Comparison of ENCODE assay signal across 8 mouse cellular contexts in genomic region chr5:142907048-142907802, GRCm38 (mm10). TPM values are rescaled to one million over a fixed set of nuclear protein-coding genes. Genes with fewer than 3 reads are reported as not detected.
DNase-seq lines count a peak whose midpoint lies in the region; ATAC-seq and TF ChIP-seq lines count a peak whose summit lies in the region.

No protein-coding gene starts in this region.

- H3K27me3 ChIP-seq in CH12.LX (replicated peaks), result no peaks in the 10 kb centered on the region
- H3K27me3 ChIP-seq in forebrain, embryonic 13.5 days, result no peaks in the 10 kb centered on the region

- peaks cover 41 to 68% of the 10 kb centered on the region in 2 experiments for H3K4me1 ChIP-seq in CH12.LX (ENCODE audit: control insufficient read depth in 1 of 2, insufficient read depth in 2 of 2)
- peaks cover 56% of the 10 kb centered on the region for H3K4me1 ChIP-seq in forebrain, embryonic 13.5 days
- H3K4me1 ChIP-seq in lung, adult 2 months (ENCODE audit: control insufficient read depth, insufficient read depth, low read length), result peaks cover 36% of the 10 kb centered on the region

- no peak for TF ChIP-seq POLR2A in CH12.LX (IDR thresholded peaks at IDR 0.05; ENCODE audit: low read depth, low read length)
- TF ChIP-seq POLR2A in lung, adult 2 months (IDR thresholded peaks at IDR 0.05; ENCODE audit: borderline replicate concordance, extremely low read depth, low read depth, low read length), result peak; percentile 2; the same call in 1 of the 2 replicates

- H3K36me3 ChIP-seq in CH12.LX (replicated peaks in 1 of 2; ENCODE audit: control insufficient read depth in 1 of 2, insufficient read depth in 1 of 2, low read length in 1 of 2), result peaks cover 29 to 34% of the 10 kb centered on the region in 2 experiments
- H3K36me3 ChIP-seq in forebrain, embryonic 13.5 days (ENCODE audit: poor library complexity, severe bottlenecking), result peaks cover 33% of the 10 kb centered on the region

- peaks cover 38% of the 10 kb centered on the region for H3K79me2 ChIP-seq in CH12.LX (replicated peaks; ENCODE audit: control insufficient read depth, extremely low read depth, insufficient read depth, poor library complexity, severe bottlenecking)

- no peak for TF ChIP-seq CTCF in CH12.LX (conservative IDR thresholded peaks at IDR 0.05 in 1 of 2, IDR thresholded peaks at IDR 0.05 in 1 of 2; ENCODE audit: low read depth in 2 of 2, low read length in 2 of 2)
- no peak for TF ChIP-seq CTCF in layer of hippocampus, adult 2 months (conservative IDR thresholded peaks at IDR 0.05)
- TF ChIP-seq CTCF in lung, adult 2 months (IDR thresholded peaks at IDR 0.05; ENCODE audit: insufficient read depth, low read length), result no peak

- H3K27ac ChIP-seq in CH12.LX (ENCODE audit: insufficient read depth, low read depth), result peak overlapping the region; percentile 96
- peak overlapping the region; percentile 100 for H3K27ac ChIP-seq in forebrain, embryonic 13.5 days
- H3K27ac ChIP-seq in layer of hippocampus, adult 2 months, result peak overlapping the region; percentile 100

- intact Hi-C loops in heart, postnatal 25 days (cut with DNase I), result loop anchor here (5.0 kb wide), 1 partner anchor 85 kb away; no protein-coding TSS in a partner anchor

- peak overlapping the region; percentile 83 for H3K9ac ChIP-seq in CH12.LX (ENCODE audit: insufficient read depth, low read depth)
- H3K9ac ChIP-seq in forebrain, embryonic 13.5 days, result peak overlapping the region; percentile 100

- peak overlapping the region; percentile 30 to 85 (median 61) for H3K4me3 ChIP-seq in CH12.LX (replicated peaks in 1 of 3; ENCODE audit: low read depth in 2 of 3, low read length in 2 of 3, poor library complexity in 1 of 3)
- H3K4me3 ChIP-seq in forebrain, embryonic 13.5 days, result peak overlapping the region; percentile 100
- peak overlapping the region; percentile 82 for H3K4me3 ChIP-seq in layer of hippocampus, adult 2 months
- peak overlapping the region; percentile 78 for H3K4me3 ChIP-seq in lung, adult 2 months (replicated peaks; ENCODE audit: extremely low read depth, low read depth, low read length)

- no peak for TF ChIP-seq EP300 in CH12.LX (IDR thresholded peaks at IDR 0.05; ENCODE audit: low read length)

- H3K4me2 ChIP-seq in CH12.LX (ENCODE audit: insufficient read depth, low read depth, poor library complexity, severe bottlenecking), result peak overlapping the region; percentile 61
- peak overlapping the region; percentile 87 for H3K4me2 ChIP-seq in forebrain, embryonic 13.5 days

- ATAC-seq in forebrain, embryonic 13.5 days, result 0 out of 2 replicates have a peak, but pooled peaks have one; percentile 1
- no peak for ATAC-seq in megakaryocyte-erythroid progenitor cell, adult 5-6 weeks (replicated peaks; ENCODE audit: low FRiP score, low TSS enrichment, poor library complexity, severe bottlenecking)

- in situ Hi-C loops in CH12.LX (cut with MboI; ENCODE audit: low pct_ligation_motif_present, low pct_unique_long_range_greater_than_20kb, low sequenced_read_pairs), result no loop called here

- DNase-seq in CH12.LX (ENCODE audit: extremely low read depth), result peak; percentile 38
- DNase-seq in adrenal gland, postnatal 14 days, result peak; percentile 50
- DNase-seq in heart, postnatal 25 days (ENCODE audit: low spot score), result peak; percentile 56
- DNase-seq in layer of hippocampus, adult 2 months (ENCODE audit: low spot score in 2 of 2), result peak; percentile 58 to 80
- DNase-seq in lung, adult 2 months, result peak; percentile 77
- DNase-seq in retina, embryonic 14.5 days (ENCODE audit: low spot score), result peak; percentile 27

- dilution Hi-C loops in CH12.LX (cut with MboI; ENCODE audit: extremely low pct_ligation_motif_present, extremely low pct_unique_long_range_greater_than_20kb, low sequenced_read_pairs), result no loop called here

- no peaks in the 10 kb centered on the region for H3K9me3 ChIP-seq in CH12.LX (replicated peaks; ENCODE audit: low read length)
- H3K9me3 ChIP-seq in forebrain, embryonic 13.5 days (replicated peaks), result no peaks in the 10 kb centered on the region

- no peak for TF ChIP-seq RAD21 in CH12.LX (IDR thresholded peaks at IDR 0.05; ENCODE audit: low read depth, low read length)

- 28% methylated on average over 14 of the region's 14 CpGs for WGBS in forebrain, embryonic 13.5 days
- 6% methylated on average over 14 of the region's 14 CpGs for WGBS in lung, adult 2 months

TF ChIP-seq in CH12.LX, 34 proteins besides CTCF, POLR2A, EP300 and RAD21:
- TF ChIP-seq IRF4 (IDR thresholded peaks at IDR 0.05; ENCODE audit: low read depth, low read length) (no peak), MXI1 (IDR thresholded peaks at IDR 0.05; ENCODE audit: low read depth, low read length) (0 out of 2 replicates have a peak, but pooled peaks have one; percentile 4)

RNA-seq across cellular contexts. Expression of gene Actb, which starts 0.7 kb away (rescaled TPM):
- total RNA-seq in CH12.LX (2012; rRNA removed), result 4,756 and 5,246 TPM in 2 replicates
- 3,882 and 4,152 TPM in 2 replicates for total RNA-seq in CH12.LX (2014; rRNA removed)
- 3,023 and 5,048 TPM in 2 replicates for polyA plus RNA-seq in CH12.LX (2012; ENCODE audit: insufficient read length, low read depth)
- total RNA-seq in adrenal gland, postnatal 14 days (2021), result 2,967 and 3,254 TPM in 2 replicates
- polyA plus RNA-seq in forebrain, embryonic 13.5 days (2015; fragmentation: Nextera tagmentation; extraction: Ambion mirVana), result 15,903 and 18,325 TPM in 2 replicates
- 100 to 1,000 TPM; 898 to 947 TPM for total RNA-seq in heart, postnatal 25 days (2021)
- total RNA-seq in layer of hippocampus, adult 2 months (2021), result 1,000 to 10,000 TPM; 3,149 to 3,251 TPM
- 5,708 and 6,451 TPM in 2 replicates for polyA plus RNA-seq in lung, adult 2 months (2012; rRNA removed)
- 1,959 and 3,523 TPM in 2 replicates for total RNA-seq in megakaryocyte-erythroid progenitor cell, adult 5-6 weeks (2014; fragmentation: Nextera tagmentation)
- 1,717 and 2,932 TPM in 2 replicates for total RNA-seq in megakaryocyte-erythroid progenitor cell, adult 5-6 weeks (2017)

RNA-seq across cellular contexts. Expression of gene Fbxl18, which starts 12.0 kb away (rescaled TPM):
- total RNA-seq in CH12.LX (2012; rRNA removed), result 5.0 and 6.4 TPM in 2 replicates
- 2.3 and 3.7 TPM in 2 replicates for total RNA-seq in CH12.LX (2014; rRNA removed)
- polyA plus RNA-seq in CH12.LX (2012; ENCODE audit: insufficient read length, low read depth), result 5.0 and 5.5 TPM in 2 replicates
- total RNA-seq in adrenal gland, postnatal 14 days (2021), result 11.8 and 12.0 TPM in 2 replicates
- polyA plus RNA-seq in forebrain, embryonic 13.5 days (2015; fragmentation: Nextera tagmentation; extraction: Ambion mirVana), result 30.7 and 35.1 TPM in 2 replicates
- 1 to 10 TPM; 5.4 to 6.0 TPM for total RNA-seq in heart, postnatal 25 days (2021)
- 10 to 100 TPM; 36.7 to 39.9 TPM for total RNA-seq in layer of hippocampus, adult 2 months (2021)
- 21.3 and 22.5 TPM in 2 replicates for polyA plus RNA-seq in lung, adult 2 months (2012; rRNA removed)
- total RNA-seq in megakaryocyte-erythroid progenitor cell, adult 5-6 weeks (2014; fragmentation: Nextera tagmentation), result 7.7 and 7.8 TPM in 2 replicates
- total RNA-seq in megakaryocyte-erythroid progenitor cell, adult 5-6 weeks (2017), result 1.4 and 3.9 TPM in 2 replicates

RNA-seq across cellular contexts. Expression of gene Fscn1, which starts 52.9 kb away (rescaled TPM):
- total RNA-seq in CH12.LX (2012; rRNA removed) (51.7 and 65.3 TPM in 2 replicates), CH12.LX (2014; rRNA removed) (18.2 and 19.7 TPM in 2 replicates)
- 70.4 and 75.7 TPM in 2 replicates for polyA plus RNA-seq in CH12.LX (2012; ENCODE audit: insufficient read length, low read depth)
- 62.0 and 75.3 TPM in 2 replicates for total RNA-seq in adrenal gland, postnatal 14 days (2021)
- polyA plus RNA-seq in forebrain, embryonic 13.5 days (2015; fragmentation: Nextera tagmentation; extraction: Ambion mirVana), result 521 and 522 TPM in 2 replicates
- 10 to 100 TPM; 36.6 to 42.8 TPM for total RNA-seq in heart, postnatal 25 days (2021)
- 100 to 1,000 TPM; 172 to 173 TPM for total RNA-seq in layer of hippocampus, adult 2 months (2021)
- polyA plus RNA-seq in lung, adult 2 months (2012; rRNA removed), result 21.0 and 26.3 TPM in 2 replicates
- total RNA-seq in megakaryocyte-erythroid progenitor cell, adult 5-6 weeks (2014; fragmentation: Nextera tagmentation), result 0.17 TPM in 1 of 2 replicates, not detected in the other
- total RNA-seq in megakaryocyte-erythroid progenitor cell, adult 5-6 weeks (2017), result 0.11 TPM in 1 of 2 replicates, not detected in the other

Comparison
In these comparisons a context has a peak if more than half of its experiments do, and no peak if none do; other contexts are left out.
1. DNase-seq: peak in every context shown above with its lines; median percentile 77 in lung, adult 2 months; 69 in layer of hippocampus, adult 2 months; 56 in heart, postnatal 25 days; 50 in adrenal gland, postnatal 14 days; 38 in CH12.LX; 27 in retina, embryonic 14.5 days.
2. RNA of gene Fscn1, which starts 52.9 kb away (total RNA-seq): 172 to 173 TPM in layer of hippocampus, adult 2 months, 18.2 to 65.3 TPM in CH12.LX, 62.0 to 75.3 TPM in adrenal gland, postnatal 14 days and 36.6 to 42.8 TPM in heart, postnatal 25 days; 0.11 to 0.17 TPM in megakaryocyte-erythroid progenitor cell, adult 5-6 weeks; every median in the first group is over 10 times any median in the second.
3. Peak in every context shown above with its lines, with median percentiles within 50 percentile points of each other: H3K27ac ChIP-seq and H3K4me3 ChIP-seq.